Mouse (Mus musculus) bone marrow, adult 2 months (tissue): Measurements from ENCODE around the gene Gm44503. TPM values are rescaled to one million over a fixed set of nuclear protein-coding genes. Genes with fewer than 3 reads are reported as not detected.
A peak's percentile ranks its signal among the peaks of the same experiment; 100 is the strongest.

Experiments
- H3K27ac ChIP-seq: fragments of 200-500 bp; 2 replicates; pipeline ENCODE4 v1.5.1; 2012; ENCODE audit warnings: low read depth, mild to moderate bottlenecking, control low read depth, inconsistent platforms, low read length; ENCODE audit not compliant: control insufficient read depth, poor library complexity, insufficient read depth
- H3K4me1 ChIP-seq: fragments of 200-500 bp; 2 replicates; pipeline ENCODE4 v1.6.1; 2011; ENCODE audit warnings: low read length; ENCODE audit not compliant: control insufficient read depth, insufficient read depth
- H3K4me3 ChIP-seq: fragments of 200-500 bp; replicated peaks from 2 replicates; pipeline ENCODE3; 2011; ENCODE audit warnings: mild to moderate bottlenecking, low read depth, low read length, control low read depth; ENCODE audit not compliant: control insufficient read depth
- CTCF ChIP-seq: fragments of 200-500 bp; IDR thresholded peaks from 2 replicates; pipeline ENCODE4 v1.5.1; 2011; ENCODE audit warnings: low read length, control low read depth; ENCODE audit not compliant: control insufficient read depth, insufficient read depth
- POLR2A ChIP-seq: fragments of 200-500 bp; IDR thresholded peaks from 2 replicates; pipeline ENCODE4 v1.6.1; 2011; ENCODE audit warnings: low read depth, mild to moderate bottlenecking, control low read depth, low read length, borderline replicate concordance; ENCODE audit not compliant: control insufficient read depth
- WGBS: fragments of 180-500 bp; shearing (Covaris S2); methylation state at CpG from one replicate; pipeline ENCODE4 v1.1.7; 2018; 5-methylcytosine and 5-hydroxymethylcytosine counted together
- polyA plus RNA-seq: library from polyadenylated mRNA; stranded (reverse); fragments of >200 nt; gene quantifications from 2 replicates; pipeline ENCODE4 v1.2.4, GENCODE M21; 2011; ENCODE audit warnings: low replicate concordance; ENCODE audit not compliant: missing spikeins, insufficient read depth, insufficient read length

Gene Gm44503
- polyA plus RNA-seq, 1 experiment = not detected

GRCm38 (mm10) chr9:72985250-72986220 lies 26.9 kb downstream of the Gm44503 start, which contains the start of the genes Ccpg1os and Ccpg1:
Gene Ccpg1os, minus strand, starts transcription at chr9:72985382.
Gene Ccpg1, plus strand, starts transcription at chr9:72985429.
- WGBS = under 1% methylated on average over 88 of the region's 88 CpGs
- H3K4me1 ChIP-seq = no peaks in the 10 kb centered on the region; the same call in 1 of the 2 replicates
- H3K27ac ChIP-seq = peak within 1 kb of the TSS; percentile 96
- TF ChIP-seq CTCF (peak; percentile 12; the same call in 1 of the 2 replicates), POLR2A (peak; percentile 91)
- peak within 1 kb of the TSS; percentile 94 for H3K4me3 ChIP-seq

DNA sequence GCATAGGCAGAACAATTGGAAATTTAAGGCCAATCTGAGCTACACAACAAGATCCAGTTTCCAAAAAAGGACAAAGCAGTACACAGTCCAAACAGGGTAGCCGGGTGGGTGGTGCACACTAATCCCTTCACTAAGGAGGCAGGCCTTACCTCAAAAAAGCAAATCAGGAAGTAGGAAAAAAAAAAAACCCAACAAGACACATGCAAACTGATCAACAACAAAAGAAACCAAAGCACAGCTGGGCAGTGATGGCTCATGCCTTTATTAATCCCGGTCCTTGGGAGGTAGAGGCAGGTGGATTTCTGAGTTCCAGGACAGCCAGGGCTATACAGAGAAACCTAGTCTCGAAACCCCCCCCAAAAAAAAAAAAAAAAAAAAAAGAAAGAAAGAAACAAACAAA lies 29.1 kb downstream of the Gm44503 start:
- H3K4me1 ChIP-seq = no peaks in the 10 kb centered on the region; the same call in 1 of the 2 replicates
- no peak overlapping the region; the same call in 1 of the 2 replicates for H3K27ac ChIP-seq
- TF ChIP-seq POLR2A = no peak
- no peak for TF ChIP-seq CTCF
- H3K4me3 ChIP-seq = peak overlapping the region; percentile 30
- WGBS = 49% methylated on average over 3 of the region's 3 CpGs

GRCm38 (mm10) chr9:72988706-72989105 lies 30.1 kb downstream of the Gm44503 start:
- TF ChIP-seq CTCF (no peak), POLR2A (no peak)
- WGBS = 88% methylated on average over 5 of the region's 5 CpGs
- no peak overlapping the region for H3K4me3 ChIP-seq
- no peak overlapping the region for H3K27ac ChIP-seq
- H3K4me1 ChIP-seq = no peaks in the 10 kb centered on the region; the same call in 1 of the 2 replicates

DNA sequence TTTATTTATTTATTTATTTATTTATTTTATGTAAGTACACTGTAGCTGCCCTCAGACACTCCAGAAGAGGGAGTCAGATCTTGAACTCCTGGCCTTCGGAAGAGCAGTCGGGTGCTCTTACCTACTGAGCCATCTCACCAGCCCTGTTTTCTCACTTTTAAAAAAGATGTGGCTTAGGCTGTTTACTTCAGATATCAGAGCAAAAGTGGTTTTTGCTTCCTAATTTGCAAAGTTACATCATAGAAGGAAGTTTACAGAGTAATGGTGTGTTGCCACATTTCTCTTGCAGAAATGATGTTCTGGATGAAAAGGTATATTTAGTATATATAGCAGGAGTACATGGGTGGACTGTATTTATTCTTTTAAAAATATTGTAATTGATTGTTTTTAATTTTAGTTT lies 32.8 kb downstream of the Gm44503 start:
- Histone ChIP-seq H3K4me1 (peaks cover 1% of the 10 kb centered on the region; the same call in 1 of the 2 replicates), H3K4me3 (no peak overlapping the region), H3K27ac (no peak overlapping the region)
- WGBS = 45% methylated on average over 2 of the region's 2 CpGs
- TF ChIP-seq POLR2A = no peak
- TF ChIP-seq CTCF = no peak

GRCm38 (mm10) chr9:72992576-72992975 lies 33.9 kb downstream of the Gm44503 start:
- WGBS = 76% methylated on average over 5 of the region's 5 CpGs
- TF ChIP-seq POLR2A (no peak), CTCF (no peak)
- Histone ChIP-seq H3K27ac (0 out of 2 replicates have a peak overlapping the region, but pooled peaks have one; percentile 10), H3K4me1 (peaks cover 1% of the 10 kb centered on the region; the same call in 1 of the 2 replicates), H3K4me3 (no peak overlapping the region)

DNA sequence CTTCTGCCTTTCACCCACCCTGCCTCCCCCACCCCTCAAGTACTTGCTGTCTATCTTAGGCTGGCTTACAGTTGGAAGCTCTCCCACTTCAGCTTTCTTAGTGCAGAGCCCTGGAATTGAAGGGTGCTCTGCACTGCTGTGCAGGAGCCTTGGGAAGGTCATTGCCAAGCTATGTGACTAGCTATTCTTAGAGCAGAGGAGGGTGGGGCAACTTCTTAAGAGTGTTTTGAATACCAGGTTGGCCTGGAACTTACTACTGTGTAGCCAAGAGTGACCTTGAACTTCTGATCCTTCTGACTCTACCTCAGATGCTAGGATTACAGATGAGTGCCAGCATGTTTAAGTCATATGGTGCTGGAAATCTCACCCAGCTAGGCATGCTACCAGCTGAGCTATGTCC lies 37.5 kb downstream of the Gm44503 start:
- TF ChIP-seq POLR2A (no peak), CTCF (no peak)
- Histone ChIP-seq H3K4me3 (no peak overlapping the region), H3K4me1 (peaks cover 1% of the 10 kb centered on the region; the same call in 1 of the 2 replicates), H3K27ac (no peak overlapping the region)

- 86% methylated on average over 7 of the region's 7 CpGs for WGBS
- no peak for TF ChIP-seq POLR2A
- no peak for TF ChIP-seq CTCF
- no peak overlapping the region for H3K4me3 ChIP-seq
Measured at GRCm38 (mm10) chr9:72996806-72997205, 38.2 kb downstream of the Gm44503 start.

DNA sequence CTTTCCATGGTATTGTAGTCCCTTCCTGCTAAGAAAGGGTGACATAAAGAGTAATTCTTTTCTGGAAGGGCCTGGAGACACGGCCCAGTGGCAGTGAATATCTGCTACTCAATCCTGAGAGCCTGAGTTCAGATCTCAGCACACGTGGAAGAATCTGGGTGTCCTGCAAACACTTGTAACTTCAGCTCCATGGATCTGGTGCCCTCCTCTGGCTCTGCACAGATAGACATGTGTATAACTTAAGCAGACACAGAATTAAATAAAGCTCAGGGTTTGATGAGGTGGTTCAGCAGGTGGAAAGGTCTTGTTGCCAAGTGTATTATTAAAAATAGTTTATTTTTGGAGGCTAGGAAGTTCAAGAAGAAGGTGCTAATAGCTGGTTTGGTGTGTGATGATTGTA lies 41.8 kb downstream of the Gm44503 start:
- TF ChIP-seq CTCF (0 out of 2 replicates have a peak, but pooled peaks have one; percentile 6), POLR2A (no peak)
- Histone ChIP-seq H3K4me1 (no peaks in the 10 kb centered on the region; the same call in 1 of the 2 replicates), H3K4me3 (no peak overlapping the region), H3K27ac (no peak overlapping the region)
- 77% methylated on average over 2 of the region's 2 CpGs for WGBS

More at GRCm38 (mm10) chr9:72996806-72997205, 38.2 kb downstream of the Gm44503 start:
- no peak overlapping the region for H3K27ac ChIP-seq
- peaks cover 1% of the 10 kb centered on the region; the same call in 1 of the 2 replicates for H3K4me1 ChIP-seq
